Mouse (Mus musculus) embryo, embryonic 10.5 days (tissue): ENCODE measurements around the gene Slco2a1.

ENCODE experiments used
- DNase-seq: peaks from one replicate; pipeline ENCODE4 v3.0.0-alpha.2; 2015; ENCODE audit warnings: low spot score

The Slco2a1 gene

GRCm38 (mm10) chr9:103118651-103119275 is 130.3 kb downstream of the Slco2a1 start:
- DNase-seq, result no peak

GRCm38 (mm10) chr9:103119781-103120180 is 131.3 kb downstream of the Slco2a1 start:
- no peak for DNase-seq

GRCm38 (mm10) chr9:103120231-103120630 is 131.7 kb downstream of the Slco2a1 start:
- peak; percentile 34 for DNase-seq

- no peak for DNase-seq
Measured at GRCm38 (mm10) chr9:103121546-103121945, 133.0 kb downstream of the Slco2a1 start.

- DNase-seq, result no peak
Measured at GRCm38 (mm10) chr9:103124746-103125145, 136.2 kb downstream of the Slco2a1 start.

GRCm38 (mm10) chr9:103133493-103134124 is 145.1 kb downstream of the Slco2a1 start:
- no peak for DNase-seq

- no peak for DNase-seq
Measured at GRCm38 (mm10) chr9:103134450-103135030, 146.0 kb downstream of the Slco2a1 start.

- no peak for DNase-seq
Measured at GRCm38 (mm10) chr9:103139481-103139880, 151.0 kb downstream of the Slco2a1 start.

- DNase-seq, result no peak
Measured at GRCm38 (mm10) chr9:103140384-103140783, 151.9 kb downstream of the Slco2a1 start.

GRCm38 (mm10) chr9:103141266-103141665 is 152.8 kb downstream of the Slco2a1 start:
- no peak for DNase-seq

- DNase-seq, result no peak
Measured at GRCm38 (mm10) chr9:103143881-103144280, 155.4 kb downstream of the Slco2a1 start.

- no peak for DNase-seq
Measured at GRCm38 (mm10) chr9:103145351-103145750, 156.8 kb downstream of the Slco2a1 start.
